Mouse (Mus musculus): ENCODE data around the gene Ipo4. TPM values are rescaled to one million over a fixed set of nuclear protein-coding genes. Genes with fewer than 3 reads are reported as not detected.

Ipo4 gene
- polyA plus RNA-seq (2015; fragmentation: Nextera tagmentation; extraction: Ambion mirVana): 86.3 and 114 TPM in 2 replicates

- Histone ChIP-seq H3K27ac (ENCODE audit: low read length) (peak within 1 kb of the TSS; percentile 47; the same call in 1 of the 2 replicates), H3K4me1 (ENCODE audit: control insufficient read depth, insufficient read depth, low read length) (peaks cover 15% of the 10 kb centered on the region), H3K4me3 (replicated peaks; ENCODE audit: low read length) (peak within 1 kb of the TSS; percentile 70), H3K36me3 (ENCODE audit: control insufficient read depth, insufficient read depth, low read length) (peaks cover 29% of the 10 kb centered on the region), H3K4me2 (ENCODE audit: low read depth, low read length) (peak within 1 kb of the TSS; percentile 86), H3K9me3 (replicated peaks; ENCODE audit: control insufficient read depth, low read length) (no peaks in the 10 kb centered on the region), H3K9ac (ENCODE audit: low read length) (peak within 1 kb of the TSS; percentile 79), H3K27me3 (ENCODE audit: control insufficient read depth, insufficient read depth, low read length) (no peaks in the 10 kb centered on the region)
- under 1% methylated on average over 33 of the region's 33 CpGs for WGBS
- peak; percentile 75 for ATAC-seq (ENCODE audit: insufficient read depth, low FRiP score)
Measured at GRCm38 (mm10) chr14:55635523-55636007, at the start of gene Ipo4. Gene Ipo4, minus strand, starts transcription at chr14:55635957.

- H3K27ac ChIP-seq (ENCODE audit: low read length): peak overlapping the region; percentile 89; the same call in 1 of the 2 replicates
- H3K9me3 ChIP-seq (replicated peaks; ENCODE audit: control insufficient read depth, low read length): no peaks in the 10 kb centered on the region
- peak overlapping the region; percentile 80 for H3K4me3 ChIP-seq (replicated peaks; ENCODE audit: low read length)
- 10% methylated on average over 3 of the region's 3 CpGs for WGBS
- peaks cover 8% of the 10 kb centered on the region for H3K4me1 ChIP-seq (ENCODE audit: control insufficient read depth, insufficient read depth, low read length)
- no peaks in the 10 kb centered on the region for H3K27me3 ChIP-seq (ENCODE audit: control insufficient read depth, insufficient read depth, low read length)
- H3K4me2 ChIP-seq (ENCODE audit: low read depth, low read length): peak overlapping the region; percentile 76
- peak overlapping the region; percentile 83 for H3K9ac ChIP-seq (ENCODE audit: low read length)
- H3K36me3 ChIP-seq (ENCODE audit: control insufficient read depth, insufficient read depth, low read length): peaks cover 10% of the 10 kb centered on the region
- no peak for ATAC-seq (ENCODE audit: insufficient read depth, low FRiP score)
Measured at GRCm38 (mm10) chr14:55682118-55682493, 46.3 kb upstream of the Ipo4 start.

- Histone ChIP-seq H3K4me3 (replicated peaks; ENCODE audit: low read length) (peak within 1 kb of the TSS; percentile 80), H3K9me3 (replicated peaks; ENCODE audit: control insufficient read depth, low read length) (no peaks in the 10 kb centered on the region), H3K36me3 (ENCODE audit: control insufficient read depth, insufficient read depth, low read length) (peaks cover 16% of the 10 kb centered on the region), H3K27ac (ENCODE audit: low read length) (peak within 1 kb of the TSS; percentile 89), H3K4me1 (ENCODE audit: control insufficient read depth, insufficient read depth, low read length) (peaks cover 8% of the 10 kb centered on the region), H3K4me2 (ENCODE audit: low read depth, low read length) (peak within 1 kb of the TSS; percentile 76), H3K9ac (ENCODE audit: low read length) (peak within 1 kb of the TSS; percentile 83), H3K27me3 (ENCODE audit: control insufficient read depth, insufficient read depth, low read length) (no peaks in the 10 kb centered on the region)
- ATAC-seq (ENCODE audit: insufficient read depth, low FRiP score): peak; percentile 98
- WGBS: under 1% methylated on average over 66 of the region's 66 CpGs
Measured at GRCm38 (mm10) chr14:55681160-55682117, 45.7 kb upstream of the Ipo4 start, which contains the start of gene Tinf2. Gene Tinf2, minus strand, starts transcription at chr14:55681820.

- H3K36me3 ChIP-seq (ENCODE audit: control insufficient read depth, insufficient read depth, low read length): peaks cover 21% of the 10 kb centered on the region
- WGBS: 79% methylated on average over 4 of the region's 4 CpGs
- no peak overlapping the region for H3K4me2 ChIP-seq (ENCODE audit: low read depth, low read length)
- H3K27me3 ChIP-seq (ENCODE audit: control insufficient read depth, insufficient read depth, low read length): no peaks in the 10 kb centered on the region
- H3K4me1 ChIP-seq (ENCODE audit: control insufficient read depth, insufficient read depth, low read length): peaks cover 8% of the 10 kb centered on the region
- H3K4me3 ChIP-seq (replicated peaks; ENCODE audit: low read length): no peak overlapping the region
- H3K9ac ChIP-seq (ENCODE audit: low read length): no peak overlapping the region
- H3K27ac ChIP-seq (ENCODE audit: low read length): no peak overlapping the region
- no peaks in the 10 kb centered on the region for H3K9me3 ChIP-seq (replicated peaks; ENCODE audit: control insufficient read depth, low read length)
- ATAC-seq (ENCODE audit: insufficient read depth, low FRiP score): no peak
Measured at GRCm38 (mm10) chr14:55677615-55678014, 41.9 kb upstream of the Ipo4 start.

GRCm38 (mm10) chr14:55672741-55673060 lies 36.9 kb upstream of the Ipo4 start:
- no peak for ATAC-seq (ENCODE audit: insufficient read depth, low FRiP score)
- H3K4me3 ChIP-seq (replicated peaks; ENCODE audit: low read length): peak overlapping the region; percentile 86
- peak overlapping the region; percentile 66 for H3K4me2 ChIP-seq (ENCODE audit: low read depth, low read length)
- 0 out of 2 replicates have a peak, but pooled peaks cover 12% of the 10 kb centered on the region for H3K36me3 ChIP-seq (ENCODE audit: control insufficient read depth, insufficient read depth, low read length)
- 73% methylated on average over 7 of the region's 7 CpGs for WGBS
- H3K4me1 ChIP-seq (ENCODE audit: control insufficient read depth, insufficient read depth, low read length): peaks cover 12% of the 10 kb centered on the region; the same call in 1 of the 2 replicates
- no peaks in the 10 kb centered on the region for H3K27me3 ChIP-seq (ENCODE audit: control insufficient read depth, insufficient read depth, low read length)
- H3K9ac ChIP-seq (ENCODE audit: low read length): peak overlapping the region; percentile 88
- no peaks in the 10 kb centered on the region for H3K9me3 ChIP-seq (replicated peaks; ENCODE audit: control insufficient read depth, low read length)
- peak overlapping the region; percentile 55 for H3K27ac ChIP-seq (ENCODE audit: low read length)

- peaks cover 12% of the 10 kb centered on the region; the same call in 1 of the 2 replicates for H3K4me1 ChIP-seq (ENCODE audit: control insufficient read depth, insufficient read depth, low read length)
- peak within 1 kb of the TSS; percentile 88 for H3K27ac ChIP-seq (ENCODE audit: low read length)
- peak within 1 kb of the TSS; percentile 81 for H3K4me2 ChIP-seq (ENCODE audit: low read depth, low read length)
- H3K9ac ChIP-seq (ENCODE audit: low read length): peak within 1 kb of the TSS; percentile 88
- peak; percentile 99 for ATAC-seq (ENCODE audit: insufficient read depth, low FRiP score)
- 0 out of 2 replicates have a peak, but pooled peaks cover 12% of the 10 kb centered on the region for H3K36me3 ChIP-seq (ENCODE audit: control insufficient read depth, insufficient read depth, low read length)
- no peaks in the 10 kb centered on the region for H3K27me3 ChIP-seq (ENCODE audit: control insufficient read depth, insufficient read depth, low read length)
- H3K4me3 ChIP-seq (replicated peaks; ENCODE audit: low read length): peak within 1 kb of the TSS; percentile 86
- WGBS: under 1% methylated on average over 38 of the region's 38 CpGs
- no peaks in the 10 kb centered on the region for H3K9me3 ChIP-seq (replicated peaks; ENCODE audit: control insufficient read depth, low read length)
Measured at GRCm38 (mm10) chr14:55671833-55672740, 36.3 kb upstream of the Ipo4 start, which contains the start of the genes Gmpr2 and Nedd8. Gene Gmpr2, plus strand, starts transcription at chr14:55671941. Gene Nedd8, minus strand, starts transcription at chr14:55672124.

GRCm38 (mm10) chr14:55671486-55671832 lies 35.7 kb upstream of the Ipo4 start:
- Histone ChIP-seq H3K9me3 (replicated peaks; ENCODE audit: control insufficient read depth, low read length) (no peaks in the 10 kb centered on the region), H3K4me1 (ENCODE audit: control insufficient read depth, insufficient read depth, low read length) (peaks cover 12% of the 10 kb centered on the region; the same call in 1 of the 2 replicates), H3K27me3 (ENCODE audit: control insufficient read depth, insufficient read depth, low read length) (no peaks in the 10 kb centered on the region), H3K9ac (ENCODE audit: low read length) (peak overlapping the region; percentile 88), H3K4me2 (ENCODE audit: low read depth, low read length) (peak overlapping the region; percentile 81), H3K27ac (ENCODE audit: low read length) (peak overlapping the region; percentile 88), H3K4me3 (replicated peaks; ENCODE audit: low read length) (peak overlapping the region; percentile 86), H3K36me3 (ENCODE audit: control insufficient read depth, insufficient read depth, low read length) (0 out of 2 replicates have a peak, but pooled peaks cover 6% of the 10 kb centered on the region)
- peak; percentile 27; the same call in 1 of the 2 replicates for ATAC-seq (ENCODE audit: insufficient read depth, low FRiP score)
- WGBS: 0% methylated on average over 12 of the region's 12 CpGs

GRCm38 (mm10) chr14:55660636-55661035 lies 24.9 kb upstream of the Ipo4 start:
- H3K4me3 ChIP-seq (replicated peaks; ENCODE audit: low read length): peak overlapping the region; percentile 72
- peaks cover 7% of the 10 kb centered on the region; the same call in 1 of the 2 replicates for H3K4me1 ChIP-seq (ENCODE audit: control insufficient read depth, insufficient read depth, low read length)
- H3K4me2 ChIP-seq (ENCODE audit: low read depth, low read length): no peak overlapping the region; the same call in 1 of the 2 replicates
- H3K9ac ChIP-seq (ENCODE audit: low read length): peak overlapping the region; percentile 87
- no peaks in the 10 kb centered on the region for H3K9me3 ChIP-seq (replicated peaks; ENCODE audit: control insufficient read depth, low read length)
- no peak for ATAC-seq (ENCODE audit: insufficient read depth, low FRiP score)
- peaks cover 5% of the 10 kb centered on the region for H3K36me3 ChIP-seq (ENCODE audit: control insufficient read depth, insufficient read depth, low read length)
- 45% methylated on average over 2 of the region's 2 CpGs for WGBS
- H3K27ac ChIP-seq (ENCODE audit: low read length): no peak overlapping the region
- no peaks in the 10 kb centered on the region for H3K27me3 ChIP-seq (ENCODE audit: control insufficient read depth, insufficient read depth, low read length)

Data from stomach, embryonic 16.5 days (tissue).